Mouse (Mus musculus) MEL (cell line): ENCODE results near the gene Xpnpep2. TPM values are rescaled to one million over a fixed set of nuclear protein-coding genes. Genes with fewer than 3 reads are reported as not detected.

Experiments
- DNase-seq: peaks from one replicate; pipeline ENCODE4 v3.0.0; 2011; ENCODE audit warnings: low read depth, low spot score
- H3K27ac ChIP-seq: 2 replicates; pipeline ENCODE4 v1.5.1; 2012; ENCODE audit warnings: low read depth, mild to moderate bottlenecking, control low read depth, low read length, moderate library complexity; ENCODE audit not compliant: control insufficient read depth
- H3K27me3 ChIP-seq, 2 experiments: fragments of 150-350 bp in 1 of 2; sonication (generic) in 1 of 2; 2 replicates each; pipeline ENCODE4 v1.6.1; 2012; ENCODE audit warnings: low read length in 2 of 2, mild to moderate bottlenecking in 2 of 2, improper control_type of control experiment in 1 of 2, moderate library complexity in 1 of 2; ENCODE audit not compliant: insufficient read depth in 2 of 2, control insufficient read depth in 1 of 2
- H3K36me3 ChIP-seq, 2 experiments: 2 replicates each; pipeline ENCODE4 v1.6.1; 2012 to 2014; ENCODE audit warnings: low read length in 2 of 2, improper control_type of control experiment in 1 of 2, inconsistent platforms in 1 of 2, mild to moderate bottlenecking in 1 of 2; ENCODE audit not compliant: insufficient read depth in 2 of 2, control insufficient read depth in 1 of 2
- H3K4me1 ChIP-seq, 2 experiments: fragments of 150-350 bp in 1 of 2; sonication (generic) in 1 of 2; 2 replicates each; pipeline ENCODE4 v1.6.1; 2012; ENCODE audit warnings: low read length in 2 of 2, improper control_type of control experiment in 1 of 2, mild to moderate bottlenecking in 1 of 2; ENCODE audit not compliant: insufficient read depth in 2 of 2, control insufficient read depth in 1 of 2
- H3K4me3 ChIP-seq, 2 experiments: fragments of 150-350 bp in 1 of 2; sonication (generic) in 1 of 2; 2 replicates each; pipeline ENCODE4 v1.5.1; 2012; ENCODE audit warnings: low read depth in 2 of 2, low read length in 2 of 2, mild to moderate bottlenecking in 2 of 2, moderate library complexity in 2 of 2, control low read depth in 1 of 2, improper control_type of control experiment in 1 of 2; ENCODE audit not compliant: control insufficient read depth in 1 of 2, insufficient read depth in 1 of 2
- H3K79me2 ChIP-seq: 2 replicates; pipeline ENCODE4 v1.6.1; 2012; ENCODE audit warnings: mild to moderate bottlenecking, low read length, moderate library complexity; ENCODE audit not compliant: control insufficient read depth, poor library complexity, insufficient read depth
- H3K9ac ChIP-seq: 2 replicates; pipeline ENCODE4 v1.6.1; 2012; ENCODE audit warnings: low read depth, mild to moderate bottlenecking, control low read depth, low read length, moderate library complexity; ENCODE audit not compliant: control insufficient read depth, poor library complexity, severe bottlenecking
- H3K9me3 ChIP-seq: fragments of 150-350 bp; sonication (generic); replicated peaks from 2 replicates; pipeline ENCODE4 v1.6.1; 2012; ENCODE audit warnings: mild to moderate bottlenecking, low read length, improper control_type of control experiment, moderate library complexity; ENCODE audit not compliant: insufficient read depth
- E2F4 ChIP-seq: IDR thresholded peaks from 2 replicates; pipeline ENCODE4 v1.6.1; 2011; ENCODE audit warnings: low read depth, low read length, improper control_type of control experiment, borderline replicate concordance
- ELF1 ChIP-seq: IDR thresholded peaks from 2 replicates; pipeline ENCODE4 v1.6.1; 2014; ENCODE audit warnings: low read depth, mild to moderate bottlenecking, inconsistent platforms, low read length, improper control_type of control experiment, moderate library complexity
- EP300 ChIP-seq, 2 experiments: IDR thresholded peaks; 2 replicates each; pipeline ENCODE4 v1.6.1; 2011; ENCODE audit warnings: improper control_type of control experiment in 2 of 2, low read length in 2 of 2, low read depth in 1 of 2, mild to moderate bottlenecking in 1 of 2
- ETS1 ChIP-seq: IDR thresholded peaks from 2 replicates; pipeline ENCODE4 v1.6.1; 2012; ENCODE audit warnings: low read depth, mild to moderate bottlenecking, inconsistent platforms, low read length, improper control_type of control experiment, moderate library complexity
- HCFC1 ChIP-seq: IDR thresholded peaks from 2 replicates; pipeline ENCODE4 v1.6.1; 2012; ENCODE audit warnings: low read depth, mild to moderate bottlenecking, inconsistent platforms, low read length, improper control_type of control experiment, moderate library complexity
- KAT2A ChIP-seq: conservative IDR thresholded peaks from 2 replicates; pipeline ENCODE4 v1.6.1; 2012; ENCODE audit warnings: low read depth, low read length, improper control_type of control experiment, inconsistent platforms
- NELFE ChIP-seq: IDR thresholded peaks from 2 replicates; pipeline ENCODE4 v1.6.1; 2011; ENCODE audit warnings: low read depth, low read length, improper control_type of control experiment
- NRF1 ChIP-seq: IDR thresholded peaks from 2 replicates; pipeline ENCODE4 v1.6.1; 2014; ENCODE audit warnings: low read depth, mild to moderate bottlenecking, inconsistent platforms, low read length, improper control_type of control experiment, moderate library complexity; ENCODE audit not compliant: poor library complexity, insufficient read depth, severe bottlenecking
- SIN3A ChIP-seq: IDR thresholded peaks from 2 replicates; pipeline ENCODE4 v1.6.1; 2012; ENCODE audit warnings: low read length, improper control_type of control experiment, inconsistent platforms
- TAL1 ChIP-seq: IDR thresholded peaks from 2 replicates; pipeline ENCODE4 v1.6.1; 2012; ENCODE audit warnings: mild to moderate bottlenecking, inconsistent platforms, low read length, moderate library complexity, mixed read lengths
- ZMIZ1 ChIP-seq: IDR thresholded peaks from 2 replicates; pipeline ENCODE4 v1.6.1; 2012; ENCODE audit warnings: low read depth, mild to moderate bottlenecking, inconsistent platforms, low read length, improper control_type of control experiment, moderate library complexity
- polyA plus RNA-seq, 2 experiments: library from polyadenylated mRNA; stranded (reverse) in 1 of 2; unstranded in 1 of 2; fragments of >175 nt in 1 of 2; fragments of >200 nt in 1 of 2; gene quantifications; 2 replicates each; pipeline versions ENCODE4 v1.2.1 to v1.2.4; 2012; ENCODE audit warnings: low replicate concordance in 2 of 2, low read depth in 1 of 2; ENCODE audit not compliant: insufficient read length in 2 of 2, insufficient read depth in 1 of 2, missing spikeins in 1 of 2
- total RNA-seq: library from RNA; depleted of rRNA; stranded (reverse); fragments of 300-350 nt; gene quantifications from 2 replicates; pipeline ENCODE4 v1.2.3, GENCODE M21; 2012

Xpnpep2 gene
- total and polyA plus RNA-seq, 3 experiments: 0.31 to 1.9 TPM; not detected in 1

DNA sequence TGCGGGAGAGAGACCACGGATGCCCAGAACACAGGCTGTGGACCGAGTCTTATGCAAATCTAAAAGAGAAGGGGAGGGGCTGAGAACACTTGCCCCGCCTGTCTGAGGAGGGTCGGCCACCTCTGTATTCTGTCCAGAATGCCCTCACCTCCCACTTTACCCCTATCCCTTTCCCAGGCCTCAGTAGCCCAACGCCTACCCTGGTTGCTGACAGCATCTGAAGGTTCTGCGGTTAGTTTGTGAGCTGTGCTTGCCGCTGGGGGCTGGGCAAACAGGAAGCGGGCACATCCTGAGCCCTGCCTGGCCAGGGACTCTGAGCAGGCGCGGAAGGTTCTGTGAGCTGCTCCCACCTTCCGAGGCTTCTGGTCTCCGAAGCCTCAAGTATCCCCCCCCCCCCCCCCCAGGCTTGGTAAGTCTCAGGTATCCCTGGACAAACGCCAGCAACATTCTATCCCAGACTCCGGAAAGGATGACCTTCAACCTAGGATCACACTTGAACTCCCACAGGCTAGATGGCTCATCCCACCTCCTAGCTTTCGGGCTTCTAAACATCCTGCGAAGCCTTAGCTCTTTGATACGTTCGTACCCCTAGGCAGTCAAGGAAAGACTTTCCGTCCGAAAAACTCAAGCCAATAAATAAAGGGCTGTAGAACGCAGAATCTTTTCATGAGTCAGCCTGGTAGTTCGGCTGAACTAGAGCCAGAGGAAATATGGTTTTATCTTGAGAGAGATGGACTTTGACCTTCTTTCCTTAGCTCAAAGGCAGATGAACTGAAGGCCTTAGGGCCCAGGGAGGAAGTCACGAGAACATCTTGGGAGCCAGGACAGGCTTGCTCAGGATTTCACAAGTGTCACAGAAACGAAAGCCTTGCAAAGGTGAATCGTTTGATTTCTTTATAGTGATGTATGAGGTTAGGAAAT lies 35.1 kb downstream of the Xpnpep2 start:
- H3K79me2 ChIP-seq: no peaks in the 10 kb centered on the region
- H3K27me3 ChIP-seq: no peaks in the 10 kb centered on the region
- H3K9ac ChIP-seq: peak overlapping the region; percentile 56
- H3K4me1 ChIP-seq: peaks cover 19 to 35% of the 10 kb centered on the region in 2 experiments
- peak; percentile 71 for DNase-seq
- peaks cover 0 to 26% of the 10 kb centered on the region in 2 experiments; a peak in 2 of 4 replicates for H3K36me3 ChIP-seq
- H3K9me3 ChIP-seq: no peaks in the 10 kb centered on the region
- TF ChIP-seq E2F4 (no peak), ELF1 (peak; percentile 46; the same call in 1 of the 2 replicates), SIN3A (peak; percentile 36; the same call in 1 of the 2 replicates), NRF1 (peak; percentile 58), ETS1 (peak; percentile 49), KAT2A (no peak), NELFE (0 out of 2 replicates have a peak, but pooled peaks have one; percentile 27), EP300 (IDR thresholded peaks at IDR 0.05; ENCODE audit: low read depth in 1 of 2, low read length in 2 of 2) (peak in 1 of 2 experiments; percentile 54; a peak in 2 of 4 replicates), HCFC1 (0 out of 2 replicates have a peak, but pooled peaks have one; percentile 5)
- H3K4me3 ChIP-seq: peak overlapping the region; percentile 55 to 63
- H3K27ac ChIP-seq: peak overlapping the region; percentile 55

GRCm38 (mm10) chrX:48146262-48146661 lies 37.7 kb downstream of the Xpnpep2 start, which contains the start of gene Sash3:
Gene Sash3 (plus strand): TSS chrX:48146436.
- H3K27me3 ChIP-seq: no peaks in the 10 kb centered on the region
- H3K4me1 ChIP-seq: peaks cover 11 to 20% of the 10 kb centered on the region in 2 experiments
- DNase-seq: no peak

GRCm38 (mm10) chrX:48147226-48147625 lies 38.7 kb downstream of the Xpnpep2 start:
- peaks cover 10 to 11% of the 10 kb centered on the region in 2 experiments for H3K4me1 ChIP-seq
- H3K36me3 ChIP-seq: peaks cover 0 to 11% of the 10 kb centered on the region in 2 experiments; a peak in 2 of 4 replicates
- no peak overlapping the region for H3K9ac ChIP-seq
- DNase-seq: no peak
- H3K4me3 ChIP-seq: no peak overlapping the region
- TF ChIP-seq SIN3A: no peak
- no peaks in the 10 kb centered on the region for H3K9me3 ChIP-seq
- H3K27ac ChIP-seq: no peak overlapping the region; the same call in 1 of the 2 replicates
- no peaks in the 10 kb centered on the region for H3K79me2 ChIP-seq
- H3K27me3 ChIP-seq: no peaks in the 10 kb centered on the region

More at GRCm38 (mm10) chrX:48146262-48146661, 37.7 kb downstream of the Xpnpep2 start, which contains the start of gene Sash3:
- peaks cover 0 to 17% of the 10 kb centered on the region in 2 experiments; a peak in 2 of 4 replicates for H3K36me3 ChIP-seq
- H3K9me3 ChIP-seq: no peaks in the 10 kb centered on the region
- H3K4me3 ChIP-seq: no peak within 1 kb of the TSS
- no peak within 1 kb of the TSS for H3K9ac ChIP-seq
- H3K27ac ChIP-seq: no peak within 1 kb of the TSS
- no peak for TF ChIP-seq TAL1
- no peak for TF ChIP-seq NELFE
- TF ChIP-seq ZMIZ1: no peak
- H3K79me2 ChIP-seq: no peaks in the 10 kb centered on the region
